Mouse (Mus musculus): ENCODE data around the gene 2610507B11Rik. TPM values are rescaled to one million over a fixed set of nuclear protein-coding genes. Genes with fewer than 3 reads are reported as not detected.

2610507B11Rik gene
- polyA plus RNA-seq (2016; fragmentation: Nextera tagmentation; extraction: Ambion mirVana), result 62.8 and 69.7 TPM in 2 replicates

DNA sequence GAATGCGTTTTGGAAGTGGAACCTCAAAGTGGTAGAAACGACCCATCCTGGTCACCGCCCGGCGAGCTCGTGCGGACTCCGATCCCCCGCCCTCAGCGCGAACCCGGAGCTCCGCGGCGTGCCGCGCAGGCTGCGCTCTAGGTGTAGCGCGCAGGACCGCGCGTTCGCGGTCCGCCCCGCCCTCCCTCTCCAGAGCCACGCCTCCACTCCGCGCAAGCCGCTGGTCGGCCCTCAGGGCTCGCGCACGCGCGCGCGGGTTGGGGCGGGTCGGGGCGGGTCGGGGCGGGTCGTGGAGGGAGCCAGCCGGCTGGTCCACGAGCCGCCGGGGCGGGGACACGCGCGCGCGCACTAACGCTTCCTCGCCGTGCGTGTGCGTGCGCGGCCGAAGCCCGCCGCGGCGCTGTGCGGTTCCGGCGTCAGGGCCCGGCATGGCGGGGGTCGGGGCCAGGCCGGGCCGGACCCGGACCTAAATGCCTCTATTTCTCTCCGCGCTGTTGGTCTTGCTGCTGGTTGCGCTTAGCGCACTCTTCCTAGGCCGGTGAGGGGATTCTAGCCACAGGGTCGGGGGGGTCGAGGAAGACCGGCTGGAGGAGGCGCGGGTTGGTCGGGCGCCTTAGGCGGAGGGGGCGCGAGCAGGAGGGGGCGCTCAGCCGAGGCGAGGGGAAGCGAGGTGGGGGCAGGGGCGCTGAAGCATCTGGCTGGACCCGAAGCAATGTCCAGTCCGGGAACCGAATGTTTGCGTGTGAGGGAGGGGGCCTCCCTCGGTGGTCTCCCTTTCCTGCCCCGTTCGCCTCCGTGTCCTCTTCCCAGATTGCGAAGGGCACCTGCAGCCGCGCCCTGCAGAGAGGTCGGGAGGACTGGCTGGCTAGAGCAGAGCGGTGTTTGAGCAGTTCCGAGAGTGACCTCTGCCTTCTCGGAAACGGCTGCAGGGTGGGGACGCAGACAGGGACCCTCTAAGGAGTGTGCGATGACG, at the start of gene 2610507B11Rik:
2610507B11Rik (plus strand) TSS at position 373 of the 973 bp plus-strand sequence.
- peak within 1 kb of the TSS; percentile 93 for H3K4me3 ChIP-seq
- peaks cover 14% of the 10 kb centered on the region for H3K4me1 ChIP-seq
- WGBS, result under 1% methylated on average over 99 of the region's 115 CpGs

DNA sequence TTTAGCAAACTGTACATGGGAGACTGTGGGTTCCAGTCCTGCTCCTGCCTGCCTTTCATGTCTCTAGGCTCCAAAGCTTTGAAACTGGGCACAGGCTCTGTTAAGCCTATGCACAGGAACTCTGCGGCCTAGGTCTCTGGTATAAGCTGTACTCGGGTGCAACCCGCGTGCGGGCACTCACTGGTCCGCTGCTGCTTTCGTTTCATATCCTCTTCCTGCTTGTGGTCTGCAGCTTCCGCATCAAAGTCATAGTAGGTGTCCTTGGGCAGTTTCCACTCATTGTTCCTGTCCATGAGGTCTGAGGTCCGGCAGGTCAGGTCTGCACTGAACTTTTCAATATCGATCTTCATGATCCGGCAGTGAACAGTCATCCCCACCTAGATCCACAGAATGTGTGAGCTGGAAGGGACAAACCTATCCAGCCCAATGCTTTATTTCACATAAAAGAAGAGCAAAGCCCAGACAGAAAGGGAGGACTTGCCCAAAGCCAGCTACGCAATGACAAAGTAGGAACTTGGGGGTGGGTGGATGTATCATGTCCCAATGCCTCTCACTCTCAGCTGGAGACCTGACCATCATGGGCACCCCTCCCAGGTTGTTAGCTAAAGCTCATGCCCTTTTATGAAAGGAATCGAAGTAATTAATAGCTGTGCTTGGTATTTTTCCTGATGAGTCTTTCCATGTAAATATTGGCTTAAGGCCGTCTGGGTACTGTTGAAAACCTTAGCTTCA, 48.3 kb upstream of the 2610507B11Rik start:
- Histone ChIP-seq H3K27ac (replicated peaks) (no peak overlapping the region), H3K36me3 (peaks cover 100% of the 10 kb centered on the region), H3K9me3 (replicated peaks) (no peaks in the 10 kb centered on the region), H3K4me1 (no peaks in the 10 kb centered on the region), H3K4me3 (no peak overlapping the region), H3K27me3 (ENCODE audit: low read depth, poor library complexity, severe bottlenecking) (no peaks in the 10 kb centered on the region)
- no peak for DNase-seq (ENCODE audit: low spot score)
- WGBS, result 96% methylated on average over 14 of the region's 14 CpGs

More for the DNA sequence above, at the start of gene 2610507B11Rik:
- Histone ChIP-seq H3K27ac (replicated peaks) (peak within 1 kb of the TSS; percentile 95), H3K9me3 (replicated peaks) (no peaks in the 10 kb centered on the region), H3K36me3 (peaks cover 36% of the 10 kb centered on the region), H3K27me3 (ENCODE audit: low read depth, poor library complexity, severe bottlenecking) (peaks cover 19% of the 10 kb centered on the region)
- DNase-seq (ENCODE audit: low spot score), result peak; percentile 93

DNA sequence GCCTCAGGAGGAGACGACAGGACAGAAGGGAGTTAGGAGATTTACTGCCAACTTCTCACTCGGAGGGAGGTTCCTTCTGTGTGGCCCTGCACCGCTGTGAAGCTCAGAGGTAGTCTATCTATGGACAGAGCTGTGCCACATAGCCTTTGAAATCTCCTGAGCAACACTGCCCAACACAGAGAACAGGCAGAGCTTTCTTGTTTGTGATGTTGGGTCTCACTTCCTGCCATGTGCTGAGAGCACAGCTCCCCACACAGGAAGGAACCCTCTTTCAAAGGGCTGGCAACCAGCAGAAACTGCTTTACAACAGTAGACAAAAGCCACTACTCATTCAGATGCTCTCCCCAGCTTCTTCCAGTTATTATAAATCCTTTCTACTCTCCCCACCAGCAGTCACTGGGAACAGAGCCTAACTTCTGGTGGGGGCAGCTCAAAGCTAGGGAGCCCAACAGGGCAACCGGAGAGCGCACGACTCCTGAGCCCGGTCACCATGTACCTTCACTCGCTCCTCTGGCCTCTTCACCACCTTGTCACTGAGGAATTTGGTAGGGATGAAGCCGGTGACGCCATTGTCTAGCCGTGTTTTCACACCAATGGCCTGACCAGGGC, 45.7 kb upstream of the 2610507B11Rik start:
- no peak for DNase-seq (ENCODE audit: low spot score)
- Histone ChIP-seq H3K4me3 (no peak overlapping the region), H3K36me3 (peaks cover 100% of the 10 kb centered on the region), H3K27me3 (ENCODE audit: low read depth, poor library complexity, severe bottlenecking) (no peaks in the 10 kb centered on the region), H3K4me1 (no peaks in the 10 kb centered on the region), H3K27ac (replicated peaks) (no peak overlapping the region), H3K9me3 (replicated peaks) (no peaks in the 10 kb centered on the region)
- WGBS, result 91% methylated on average over 11 of the region's 11 CpGs

DNA sequence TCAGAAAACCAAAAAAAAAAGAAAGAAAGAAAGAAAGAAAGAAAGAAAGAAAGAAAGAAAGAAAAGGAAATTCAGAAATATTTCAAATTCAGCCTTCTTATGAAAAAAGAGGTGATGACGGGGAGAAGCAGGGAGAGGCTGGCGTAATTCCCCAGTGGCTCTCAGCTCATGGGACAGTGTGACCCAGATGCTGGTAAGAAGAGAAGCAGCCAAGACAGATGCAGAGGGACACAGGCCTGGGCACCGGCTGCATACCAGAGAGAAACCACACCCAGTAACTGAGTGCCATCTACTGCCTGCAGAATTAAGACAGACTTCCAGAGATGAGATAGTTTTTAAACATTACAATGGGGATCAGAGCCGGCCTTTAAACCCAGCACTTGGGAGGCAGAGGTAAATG, 38.0 kb upstream of the 2610507B11Rik start:
- Histone ChIP-seq H3K4me3 (no peak overlapping the region), H3K36me3 (peaks cover 100% of the 10 kb centered on the region), H3K4me1 (no peaks in the 10 kb centered on the region), H3K9me3 (replicated peaks) (no peaks in the 10 kb centered on the region), H3K27me3 (ENCODE audit: low read depth, poor library complexity, severe bottlenecking) (no peaks in the 10 kb centered on the region), H3K27ac (replicated peaks) (no peak overlapping the region)
- 95% methylated on average over 4 of the region's 4 CpGs for WGBS
- DNase-seq (ENCODE audit: low spot score), result no peak

DNA sequence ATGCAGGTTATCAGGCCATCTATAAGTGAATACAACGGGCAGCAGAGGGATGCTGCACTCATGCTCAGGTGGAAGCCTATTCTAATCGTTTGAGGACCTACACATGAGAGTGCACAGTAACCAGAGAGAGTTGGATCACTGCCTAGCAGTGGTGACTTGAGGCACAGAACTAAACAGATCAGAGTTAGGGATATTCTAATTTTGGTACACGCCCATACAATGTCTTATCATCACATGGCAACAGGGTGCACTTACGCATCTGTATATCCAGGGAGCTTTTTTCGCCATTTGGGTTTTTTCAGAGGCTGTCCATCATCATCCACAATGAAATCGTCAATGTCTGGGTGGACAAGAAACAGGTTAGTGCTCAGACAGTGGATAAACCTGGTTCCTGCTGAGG, 30.0 kb upstream of the 2610507B11Rik start:
- H3K27ac ChIP-seq (replicated peaks), result no peak overlapping the region
- 96% methylated on average over 6 of the region's 6 CpGs for WGBS
- no peaks in the 10 kb centered on the region for H3K27me3 ChIP-seq (ENCODE audit: low read depth, poor library complexity, severe bottlenecking)
- no peaks in the 10 kb centered on the region for H3K4me1 ChIP-seq
- H3K36me3 ChIP-seq, result peaks cover 96% of the 10 kb centered on the region
- H3K4me3 ChIP-seq, result no peak overlapping the region
- no peak for DNase-seq (ENCODE audit: low spot score)
- no peaks in the 10 kb centered on the region for H3K9me3 ChIP-seq (replicated peaks)

DNA sequence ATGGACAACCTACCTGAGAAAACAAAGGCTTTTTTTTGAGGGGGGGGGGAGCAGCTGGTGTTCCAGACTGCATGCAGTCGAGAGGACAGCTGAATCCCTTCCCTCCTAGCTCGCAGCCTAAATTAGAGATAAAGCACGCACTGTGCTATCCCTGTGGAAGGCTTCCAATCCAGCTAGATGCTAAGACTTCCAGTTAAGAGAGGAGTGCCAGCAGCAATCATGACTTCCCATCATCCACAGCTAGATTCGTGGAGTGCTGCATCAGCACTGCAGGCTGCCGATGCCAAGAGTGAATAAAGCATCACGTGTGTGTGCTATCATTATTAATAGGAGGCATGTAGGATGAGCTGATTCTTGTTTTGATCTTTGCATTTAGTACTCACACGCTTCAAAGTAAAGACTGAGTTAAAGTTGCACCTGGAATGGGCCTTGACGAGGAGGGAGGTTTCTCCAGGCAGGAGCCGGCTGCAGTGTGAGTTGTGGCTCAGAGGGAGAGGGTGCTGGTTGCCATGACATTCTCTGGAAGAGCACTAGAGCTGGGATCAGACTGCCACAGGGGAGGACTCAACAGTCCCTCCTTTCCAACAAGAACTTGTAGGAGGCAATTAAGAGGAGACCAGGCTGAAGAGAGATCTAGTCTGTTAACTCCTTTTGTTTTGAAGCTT, 21.2 kb upstream of the 2610507B11Rik start:
- Histone ChIP-seq H3K27ac (replicated peaks) (no peak overlapping the region), H3K4me1 (peaks cover 12% of the 10 kb centered on the region), H3K36me3 (peaks cover 53% of the 10 kb centered on the region), H3K9me3 (replicated peaks) (no peaks in the 10 kb centered on the region), H3K27me3 (ENCODE audit: low read depth, poor library complexity, severe bottlenecking) (no peaks in the 10 kb centered on the region), H3K4me3 (no peak overlapping the region)
- WGBS, result 93% methylated on average over 9 of the region's 9 CpGs
- no peak for DNase-seq (ENCODE audit: low spot score)

DNA sequence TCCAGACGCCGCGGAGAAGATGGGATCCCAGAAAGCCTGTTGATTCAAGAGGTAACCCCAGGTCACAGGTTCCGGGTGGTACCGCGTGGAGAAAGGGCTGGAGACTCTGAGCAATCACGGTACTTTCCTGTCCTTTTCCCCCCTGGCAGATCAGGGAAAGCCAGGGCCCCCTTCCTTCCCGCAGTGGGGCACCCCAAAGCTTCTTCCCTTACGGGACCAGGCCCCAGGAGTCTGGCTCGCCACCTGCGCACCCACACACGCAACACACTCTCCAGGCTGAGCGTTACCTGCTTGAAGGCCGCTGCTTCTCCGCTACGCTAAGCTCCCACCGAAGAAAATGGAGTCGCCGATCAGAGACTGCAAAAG, 16.3 kb upstream of the 2610507B11Rik start:
- WGBS, result under 1% methylated on average over 19 of the region's 19 CpGs
- Histone ChIP-seq H3K9me3 (replicated peaks) (no peaks in the 10 kb centered on the region), H3K4me3 (peak overlapping the region; percentile 100), H3K36me3 (peaks cover 24% of the 10 kb centered on the region), H3K27ac (replicated peaks) (peak overlapping the region; percentile 91), H3K27me3 (ENCODE audit: low read depth, poor library complexity, severe bottlenecking) (no peaks in the 10 kb centered on the region), H3K4me1 (peaks cover 33% of the 10 kb centered on the region)
- DNase-seq (ENCODE audit: low spot score), result no peak

DNA sequence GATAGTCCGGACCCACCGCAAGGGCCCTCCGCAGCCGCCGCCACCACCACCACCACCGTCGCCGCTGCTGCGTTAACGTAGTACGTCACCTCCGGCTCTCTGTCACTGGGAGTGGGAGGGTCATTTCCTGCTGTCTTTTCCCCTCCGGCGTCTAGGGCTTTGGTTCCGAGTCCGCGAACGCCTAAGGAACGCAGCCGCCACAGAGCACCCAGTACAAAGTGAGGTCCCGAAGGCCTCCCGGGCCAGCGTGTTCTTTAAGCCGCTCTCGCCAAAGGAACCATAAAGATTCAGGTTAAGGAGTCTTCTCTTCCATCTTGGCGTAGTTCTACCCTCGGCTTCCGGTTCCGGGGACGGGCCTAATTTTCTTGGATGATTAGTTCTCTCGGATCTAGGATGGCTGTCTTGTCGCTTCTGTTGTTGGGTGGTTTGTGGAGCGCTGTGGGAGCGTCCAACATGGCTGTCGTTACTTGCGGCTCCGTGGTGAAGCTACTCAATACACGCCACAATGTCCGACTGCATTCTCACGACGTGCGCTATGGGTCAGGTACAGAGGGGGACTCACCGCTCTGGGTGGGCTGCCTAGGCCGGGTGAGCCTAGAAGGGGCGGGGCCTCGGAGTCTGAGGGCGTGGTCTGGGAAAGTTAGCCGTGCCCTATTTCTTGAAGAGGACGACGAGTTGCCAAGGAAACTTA, 15.8 kb upstream of the 2610507B11Rik start, which contains the start of the genes Sdf2 and Supt6:
Sdf2 (plus strand) TSS at position 120 of the 691 bp plus-strand sequence.
Supt6 (minus strand) TSS at position 361 of the 691 bp plus-strand sequence.
- peak; percentile 95 for DNase-seq (ENCODE audit: low spot score)
- H3K36me3 ChIP-seq, result peaks cover 24% of the 10 kb centered on the region
- peaks cover 33% of the 10 kb centered on the region for H3K4me1 ChIP-seq
- peak within 1 kb of the TSS; percentile 91 for H3K27ac ChIP-seq (replicated peaks)
- H3K27me3 ChIP-seq (ENCODE audit: low read depth, poor library complexity, severe bottlenecking), result no peaks in the 10 kb centered on the region
- peak within 1 kb of the TSS; percentile 100 for H3K4me3 ChIP-seq
- H3K9me3 ChIP-seq (replicated peaks), result no peaks in the 10 kb centered on the region
- WGBS, result under 1% methylated on average over 50 of the region's 50 CpGs

DNA sequence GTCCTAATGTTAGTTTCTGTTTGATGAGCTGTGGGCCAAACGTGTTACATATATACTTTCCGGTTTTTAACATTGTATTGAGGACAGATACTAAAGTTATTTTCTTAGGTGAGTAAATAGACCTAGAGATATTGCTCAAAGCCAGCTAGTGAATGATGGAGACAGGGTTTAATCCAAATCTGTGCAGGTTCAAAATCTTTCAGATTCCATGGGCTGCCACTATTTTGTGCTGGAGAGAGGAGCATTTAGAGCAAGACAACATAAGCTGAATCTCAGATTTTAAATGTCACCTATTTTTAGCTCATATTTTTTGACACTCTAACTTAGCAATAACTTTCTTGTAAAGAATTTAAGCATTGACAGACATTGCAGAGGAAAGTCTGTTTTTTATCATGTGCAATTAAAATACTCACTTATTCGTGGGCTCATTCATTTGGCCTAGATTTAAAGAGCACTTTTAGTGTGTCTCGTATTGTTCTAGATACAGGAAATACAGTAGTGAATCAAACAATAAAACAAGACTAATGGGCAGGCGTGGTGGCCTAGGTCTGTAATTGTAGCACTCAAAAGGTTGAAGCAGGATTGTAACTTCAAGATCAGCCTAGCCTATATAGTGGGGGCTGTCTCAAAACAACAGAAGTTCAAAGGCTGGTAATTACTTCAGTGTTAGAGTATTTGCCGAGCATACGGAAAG, 15.1 kb upstream of the 2610507B11Rik start:
- DNase-seq (ENCODE audit: low spot score), result no peak
- Histone ChIP-seq H3K27me3 (ENCODE audit: low read depth, poor library complexity, severe bottlenecking) (no peaks in the 10 kb centered on the region), H3K36me3 (peaks cover 25% of the 10 kb centered on the region), H3K4me1 (peaks cover 33% of the 10 kb centered on the region), H3K27ac (replicated peaks) (0 out of 2 replicates have a peak overlapping the region, but pooled peaks have one; percentile 91), H3K9me3 (replicated peaks) (no peaks in the 10 kb centered on the region), H3K4me3 (peak overlapping the region; percentile 100)
- 58% methylated on average over 7 of the region's 7 CpGs for WGBS

DNA sequence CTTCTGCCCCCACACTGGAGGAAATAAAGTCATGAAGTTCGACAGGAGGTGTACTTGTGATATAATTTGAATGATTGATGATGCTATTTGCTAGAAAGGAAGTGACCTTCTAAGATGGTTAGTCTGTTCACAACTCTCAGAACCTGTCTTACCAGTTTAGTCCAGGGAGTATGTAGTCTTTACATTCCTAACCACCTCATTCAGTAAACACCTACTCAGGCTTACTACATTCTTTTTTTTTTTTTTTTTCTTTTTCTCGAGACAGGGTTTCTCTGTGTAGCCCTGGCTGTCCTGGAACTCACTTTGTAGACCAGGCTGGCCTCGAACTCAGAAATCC, 14.6 kb upstream of the 2610507B11Rik start:
- Histone ChIP-seq H3K27me3 (ENCODE audit: low read depth, poor library complexity, severe bottlenecking) (no peaks in the 10 kb centered on the region), H3K4me3 (peak overlapping the region; percentile 100; the same call in 1 of the 2 replicates), H3K9me3 (replicated peaks) (no peaks in the 10 kb centered on the region), H3K36me3 (peaks cover 27% of the 10 kb centered on the region), H3K4me1 (peaks cover 33% of the 10 kb centered on the region), H3K27ac (replicated peaks) (no peak overlapping the region)
- WGBS, result 79% methylated on average over 3 of the region's 3 CpGs
- DNase-seq (ENCODE audit: low spot score), result no peak

DNA sequence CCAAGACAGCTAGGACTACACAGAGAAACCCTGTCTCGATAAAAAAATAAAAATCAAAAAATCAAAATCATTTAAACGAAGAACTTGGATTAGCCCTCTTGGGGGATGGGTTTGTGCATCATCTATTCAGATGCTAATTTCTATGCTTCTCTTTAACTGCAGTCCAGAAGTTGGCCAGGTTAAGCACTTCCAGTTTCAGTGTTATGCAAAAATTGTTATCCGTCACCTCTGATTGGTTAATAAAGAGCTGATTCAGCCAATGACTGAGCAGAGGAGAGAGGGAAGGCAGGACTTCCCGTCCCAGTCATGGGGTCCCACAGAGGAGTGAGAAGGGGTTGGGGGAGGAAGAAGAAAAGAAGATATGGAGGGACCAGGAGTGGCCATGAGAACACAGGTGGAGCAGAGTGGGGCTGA, 13.8 kb upstream of the 2610507B11Rik start:
- WGBS, result 64% methylated on average over 4 of the region's 4 CpGs
- Histone ChIP-seq H3K36me3 (peaks cover 31% of the 10 kb centered on the region), H3K4me3 (peak overlapping the region; percentile 23; the same call in 1 of the 2 replicates), H3K9me3 (replicated peaks) (no peaks in the 10 kb centered on the region), H3K27me3 (ENCODE audit: low read depth, poor library complexity, severe bottlenecking) (no peaks in the 10 kb centered on the region), H3K4me1 (peaks cover 33% of the 10 kb centered on the region), H3K27ac (replicated peaks) (no peak overlapping the region; the same call in 1 of the 2 replicates)
- no peak for DNase-seq (ENCODE audit: low spot score)

Measured in midbrain, embryonic 10.5 days (tissue).